Mouse (Mus musculus) limb, embryonic 12.5 days (tissue): ENCODE data around the gene Lilrb4a. TPM values are rescaled to one million over a fixed set of nuclear protein-coding genes. Genes with fewer than 3 reads are reported as not detected.

Experiments
- ATAC-seq: fragments of 200-750 bp; cut with Nextera tagmentation; 2 replicates; pipeline ENCODE4 v1.8.0; 2017; ENCODE audit warnings: low read depth, moderate TSS enrichment; ENCODE audit not compliant: insufficient number of reproducible peaks, insufficient read depth, low FRiP score, low TSS enrichment
- H3K27ac ChIP-seq: fragments of 300-500 bp; sonication (generic); 2 replicates; pipeline ENCODE4 v1.5.1; 2016; ENCODE audit warnings: mild to moderate bottlenecking, moderate library complexity
- H3K27me3 ChIP-seq: fragments of 300-500 bp; sonication (generic); 2 replicates; pipeline ENCODE4 v1.6.1; 2016; ENCODE audit warnings: mild to moderate bottlenecking, moderate library complexity
- H3K36me3 ChIP-seq: fragments of 300-500 bp; sonication (generic); 2 replicates; pipeline ENCODE4 v1.6.1; 2016; ENCODE audit warnings: mild to moderate bottlenecking, moderate library complexity
- H3K4me1 ChIP-seq: fragments of 300-500 bp; sonication (generic); replicated peaks from 2 replicates; pipeline ENCODE4 v1.6.1; 2016
- H3K4me2 ChIP-seq: fragments of 300-500 bp; sonication (generic); 2 replicates; pipeline ENCODE4 v1.6.1; 2016; ENCODE audit warnings: mild to moderate bottlenecking, moderate library complexity
- H3K4me3 ChIP-seq: fragments of 300-500 bp; sonication (generic); replicated peaks from 2 replicates; pipeline ENCODE4 v1.5.1; 2016; ENCODE audit warnings: mild to moderate bottlenecking
- H3K9ac ChIP-seq: fragments of 300-500 bp; sonication (generic); replicated peaks from 2 replicates; pipeline ENCODE4 v1.6.1; 2016; ENCODE audit warnings: mild to moderate bottlenecking, moderate library complexity
- H3K9me3 ChIP-seq: fragments of 300-500 bp; sonication (generic); 2 replicates; pipeline ENCODE4 v1.6.1; 2016; ENCODE audit warnings: mild to moderate bottlenecking, moderate library complexity
- WGBS: fragments of 180-500 bp; shearing (Covaris S2); methylation state at CpG from one replicate; pipeline ENCODE4 v1.1.7; 2016; 5-methylcytosine and 5-hydroxymethylcytosine counted together
- polyA plus RNA-seq: library from polyadenylated mRNA; unstranded; fragments of >200 nt; fragmentation: Nextera tagmentation; extraction: Ambion mirVana; gene quantifications from 2 replicates; pipeline ENCODE4 v1.2.1, GENCODE M21; 2016

Gene Lilrb4a
- polyA plus RNA-seq, 1 experiment from 2014 or later, result 1.0 TPM

GRCm38 (mm10) chr10:51528840-51529434 lies 38.2 kb downstream of the Lilrb4a start:
- Histone ChIP-seq H3K9ac (no peak overlapping the region), H3K4me1 (no peaks in the 10 kb centered on the region), H3K27me3 (no peaks in the 10 kb centered on the region), H3K4me3 (no peak overlapping the region), H3K27ac (no peak overlapping the region), H3K36me3 (no peaks in the 10 kb centered on the region), H3K9me3 (no peaks in the 10 kb centered on the region), H3K4me2 (no peak overlapping the region)
- ATAC-seq, result no peak
- 74% methylated on average over 8 of the region's 8 CpGs for WGBS

DNA sequence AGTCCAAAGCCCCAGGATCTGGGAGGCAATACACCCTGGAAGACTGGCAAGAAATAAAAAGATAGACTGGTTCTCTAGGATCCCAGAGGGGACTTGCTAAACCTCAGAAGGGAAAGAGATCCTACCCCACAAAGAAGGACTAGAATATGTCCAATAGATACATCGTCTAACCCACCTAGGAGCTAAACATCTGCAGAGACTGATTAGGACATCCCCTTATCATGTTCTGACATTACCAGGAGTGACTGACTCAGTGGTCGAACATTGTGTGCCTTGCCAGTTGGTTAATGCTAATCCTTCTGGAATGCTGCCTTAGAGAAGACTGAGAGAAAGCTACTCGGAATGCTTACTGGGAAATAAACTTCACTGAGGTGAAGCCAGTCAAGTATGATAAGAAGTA lies 38.7 kb downstream of the Lilrb4a start:
- H3K9ac ChIP-seq, result no peak overlapping the region
- no peaks in the 10 kb centered on the region for H3K36me3 ChIP-seq
- H3K4me2 ChIP-seq, result no peak overlapping the region
- no peak for ATAC-seq
- no peaks in the 10 kb centered on the region for H3K4me1 ChIP-seq
- no peak overlapping the region for H3K27ac ChIP-seq
- 76% methylated on average over 3 of the region's 3 CpGs for WGBS
- no peaks in the 10 kb centered on the region for H3K9me3 ChIP-seq
- H3K4me3 ChIP-seq, result no peak overlapping the region
- no peaks in the 10 kb centered on the region for H3K27me3 ChIP-seq

DNA sequence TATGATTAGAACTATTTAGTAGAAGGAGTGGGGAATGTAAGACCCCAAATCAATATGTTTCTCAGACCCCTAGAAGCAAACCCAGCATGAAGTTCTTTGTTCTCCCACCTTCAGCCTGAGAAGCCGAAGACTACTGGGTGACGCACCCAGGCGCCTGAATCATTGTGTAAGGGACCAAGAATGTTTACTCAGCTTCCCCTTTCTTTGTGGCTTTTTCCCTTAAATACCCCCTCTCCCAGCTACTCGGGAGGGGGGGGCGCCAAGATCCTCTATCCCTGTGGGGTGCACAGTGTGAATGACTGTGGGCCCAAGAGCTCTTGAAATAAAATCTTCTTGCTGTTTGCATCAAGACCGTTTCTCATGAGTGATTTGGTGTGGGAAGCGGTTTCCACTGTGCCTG lies 40.1 kb downstream of the Lilrb4a start:
- Histone ChIP-seq H3K27ac (no peak overlapping the region), H3K9ac (no peak overlapping the region), H3K4me3 (no peak overlapping the region), H3K36me3 (no peaks in the 10 kb centered on the region), H3K4me2 (no peak overlapping the region), H3K27me3 (no peaks in the 10 kb centered on the region), H3K9me3 (no peaks in the 10 kb centered on the region), H3K4me1 (no peaks in the 10 kb centered on the region)
- no peak for ATAC-seq
- WGBS, result 91% methylated on average over 7 of the region's 7 CpGs

Other genes starting within 250 kb of the Lilrb4a start
- gene Gm49339, start 10.3 kb upstream of the Lilrb4a start, polyA plus RNA-seq, result not detected in 2 replicates
- gene Lilr4b, start 10.3 kb upstream of the Lilrb4a start, polyA plus RNA-seq, result 0.28 and 0.36 TPM in 2 replicates
- 0.59 and 0.92 TPM in 2 replicates for gene Fam162b, start 99.6 kb downstream of the Lilrb4a start, polyA plus RNA-seq
- not detected in 2 replicates for gene Gprc6a, start 140.5 kb downstream of the Lilrb4a start, polyA plus RNA-seq
- gene Rfx6, start 186.8 kb downstream of the Lilrb4a start, polyA plus RNA-seq, result not detected in 2 replicates